Mouse (Mus musculus): ENCODE data around the gene Lin9.
"Not testable (repeated sequence)": the region's sequence is repeated elsewhere in the genome, so short reads cannot be mapped to it uniquely, and the experiment has no call there.

DNA sequence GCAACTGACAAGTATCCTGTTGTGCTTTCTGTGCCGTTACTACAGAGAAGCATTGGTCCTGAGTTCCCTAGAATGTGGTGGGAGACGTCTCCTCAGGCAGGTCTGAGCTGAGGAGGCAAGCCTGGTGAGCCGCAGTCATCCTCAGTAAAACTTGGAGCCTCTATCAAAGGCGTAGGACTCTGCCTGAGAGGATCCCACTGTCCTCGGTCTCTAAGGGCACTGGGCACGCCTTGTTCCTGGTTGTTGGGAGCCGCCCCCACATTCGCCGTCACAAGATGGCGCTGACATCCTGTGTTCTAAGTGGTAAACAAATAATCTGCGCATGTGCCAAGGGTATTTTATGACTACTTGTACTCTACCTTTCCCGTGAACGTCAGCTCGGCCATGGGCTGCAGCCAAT, 29.1 kb upstream of the Lin9 start:
- not testable (repeated sequence) for TF ChIP-seq CTCF (IDR thresholded peaks at IDR 0.05; ENCODE audit: extremely low read depth, insufficient read depth, insufficient read length, insufficient replicate concordance); POLR2A (IDR thresholded peaks at IDR 0.05; ENCODE audit: low read depth, low read length)
